Mouse (Mus musculus) heart, embryonic 11.5 days (tissue): ENCODE data around the gene Abca2. TPM values are rescaled to one million over a fixed set of nuclear protein-coding genes. Genes with fewer than 3 reads are reported as not detected.
"Not testable (repeated sequence)": the region's sequence is repeated elsewhere in the genome, so short reads cannot be mapped to it uniquely, and the experiment has no call there.

Experiments
- ATAC-seq: fragments of 200-750 bp; cut with Nextera tagmentation; replicated peaks from 2 replicates; pipeline ENCODE4 v1.8.0; 2017; ENCODE audit warnings: moderate library complexity; ENCODE audit not compliant: insufficient number of reproducible peaks, low FRiP score, low TSS enrichment
- H3K27ac ChIP-seq: fragments of 300-500 bp; sonication (generic); 2 replicates; pipeline ENCODE4 v1.5.1; 2014; ENCODE audit warnings: mild to moderate bottlenecking, low read depth, low read length
- H3K27me3 ChIP-seq: fragments of 300-500 bp; sonication (generic); 2 replicates; pipeline ENCODE4 v1.6.1; 2014; ENCODE audit warnings: mild to moderate bottlenecking, low read length, mixed read lengths; ENCODE audit not compliant: control insufficient read depth, insufficient read depth
- H3K36me3 ChIP-seq: fragments of 300-500 bp; sonication (generic); 2 replicates; pipeline ENCODE4 v1.6.1; 2014; ENCODE audit warnings: mild to moderate bottlenecking, low read length, moderate library complexity, mixed read lengths; ENCODE audit not compliant: control insufficient read depth, insufficient read depth
- H3K4me1 ChIP-seq: fragments of 300-500 bp; sonication (generic); 2 replicates; pipeline ENCODE4 v1.6.1; 2014; ENCODE audit warnings: low read length; ENCODE audit not compliant: control insufficient read depth, insufficient read depth
- H3K4me2 ChIP-seq: fragments of 300-500 bp; sonication (generic); 2 replicates; pipeline ENCODE4 v1.6.1; 2014; ENCODE audit warnings: mild to moderate bottlenecking, moderate library complexity
- H3K4me3 ChIP-seq: fragments of 300-500 bp; sonication (generic); 2 replicates; pipeline ENCODE4 v1.5.1; 2014; ENCODE audit warnings: low read depth, low read length
- H3K9ac ChIP-seq: fragments of 300-500 bp; sonication (generic); 2 replicates; pipeline ENCODE4 v1.6.1; 2014; ENCODE audit warnings: mild to moderate bottlenecking, low read depth, low read length, moderate library complexity
- H3K9me3 ChIP-seq: fragments of 300-500 bp; sonication (generic); replicated peaks from 2 replicates; pipeline ENCODE4 v1.6.1; 2016; ENCODE audit warnings: low read length; ENCODE audit not compliant: control insufficient read depth
- WGBS: fragments of 180-500 bp; shearing (Covaris S2); extraction: QIAGEN DNeasy Blood & Tissue Kit; methylation state at CpG from one replicate; pipeline ENCODE4 v1.1.7; 2014; ENCODE audit not compliant: insufficient replicate concordance; 5-methylcytosine and 5-hydroxymethylcytosine counted together
- polyA plus RNA-seq: library from polyadenylated mRNA; unstranded; fragments of >200 nt; fragmentation: Nextera tagmentation; extraction: Ambion mirVana; gene quantifications from 2 replicates; pipeline ENCODE4 v1.2.1, GENCODE M21; 2014

The Abca2 gene
- polyA plus RNA-seq, 1 experiment from 2014 or later: 2.0 TPM

GRCm38 (mm10) chr2:25399051-25399450, 29.5 kb upstream of the Abca2 start, which contains the start of gene Npdc1:
Gene Npdc1 (plus strand): TSS chr2:25399351.
- ATAC-seq: no peak
- WGBS: 63% methylated on average over 8 of the region's 8 CpGs
- Histone ChIP-seq H3K36me3 (no peaks in the 10 kb centered on the region), H3K4me1 (peaks cover 4% of the 10 kb centered on the region; the same call in 1 of the 2 replicates), H3K4me2 (no peak within 1 kb of the TSS), H3K27me3 (peaks cover 97% of the 10 kb centered on the region), H3K27ac (no peak within 1 kb of the TSS), H3K9ac (no peak within 1 kb of the TSS), H3K9me3 (no peaks in the 10 kb centered on the region), H3K4me3 (no peak within 1 kb of the TSS)

- H3K4me1 ChIP-seq: peaks cover 4% of the 10 kb centered on the region; the same call in 1 of the 2 replicates
- no peak overlapping the region for H3K4me2 ChIP-seq
- H3K36me3 ChIP-seq: no peaks in the 10 kb centered on the region
- H3K9ac ChIP-seq: no peak overlapping the region
- H3K9me3 ChIP-seq: no peaks in the 10 kb centered on the region
- peaks cover 95% of the 10 kb centered on the region for H3K27me3 ChIP-seq
- H3K4me3 ChIP-seq: no peak overlapping the region
- H3K27ac ChIP-seq: no peak overlapping the region
- no peak for ATAC-seq
- WGBS: 20% methylated on average over 16 of the region's 16 CpGs
These were observed 28.2 kb upstream of the Abca2 start for GRCm38 (mm10) chr2:25400291-25400690.

GRCm38 (mm10) chr2:25400764-25401163, 27.7 kb upstream of the Abca2 start:
- 5% methylated on average over 17 of the region's 17 CpGs for WGBS
- no peak overlapping the region for H3K4me3 ChIP-seq
- no peaks in the 10 kb centered on the region for H3K36me3 ChIP-seq
- H3K4me1 ChIP-seq: peaks cover 2% of the 10 kb centered on the region; the same call in 1 of the 2 replicates
- H3K27ac ChIP-seq: no peak overlapping the region
- H3K9me3 ChIP-seq: no peaks in the 10 kb centered on the region
- H3K27me3 ChIP-seq: peaks cover 92% of the 10 kb centered on the region
- ATAC-seq: no peak
- H3K4me2 ChIP-seq: no peak overlapping the region
- no peak overlapping the region for H3K9ac ChIP-seq

GRCm38 (mm10) chr2:25402377-25402971, 26.0 kb upstream of the Abca2 start:
- no peaks in the 10 kb centered on the region for H3K36me3 ChIP-seq

GRCm38 (mm10) chr2:25402972-25403601, 25.4 kb upstream of the Abca2 start:
- H3K4me2 ChIP-seq: peak overlapping the region; percentile 74
- H3K9ac ChIP-seq: peak overlapping the region; percentile 62; the same call in 1 of the 2 replicates
- no peaks in the 10 kb centered on the region for H3K36me3 ChIP-seq
- ATAC-seq: no peak
- H3K27me3 ChIP-seq: peaks cover 73% of the 10 kb centered on the region
- no peaks in the 10 kb centered on the region for H3K9me3 ChIP-seq
- H3K4me1 ChIP-seq: no peaks in the 10 kb centered on the region
- H3K27ac ChIP-seq: no peak overlapping the region
- H3K4me3 ChIP-seq: peak overlapping the region; percentile 56
- WGBS: 3% methylated on average over 53 of the region's 54 CpGs

More at GRCm38 (mm10) chr2:25402377-25402971, 26.0 kb upstream of the Abca2 start:
- no peak overlapping the region for H3K27ac ChIP-seq
- H3K4me2 ChIP-seq: peak overlapping the region; percentile 74
- ATAC-seq: no peak; the same call in 1 of the 2 replicates
- no peaks in the 10 kb centered on the region for H3K9me3 ChIP-seq
- H3K9ac ChIP-seq: 0 out of 2 replicates have a peak overlapping the region, but pooled peaks have one; percentile 62
- no peaks in the 10 kb centered on the region for H3K4me1 ChIP-seq
- H3K4me3 ChIP-seq: peak overlapping the region; percentile 56
- 0% methylated on average over 13 of the region's 13 CpGs for WGBS
- H3K27me3 ChIP-seq: peaks cover 80% of the 10 kb centered on the region

GRCm38 (mm10) chr2:25403994-25404393, 24.5 kb upstream of the Abca2 start:
- no peak overlapping the region for H3K4me2 ChIP-seq

GRCm38 (mm10) chr2:25408908-25409307, 19.6 kb upstream of the Abca2 start:
- Histone ChIP-seq H3K36me3 (no peaks in the 10 kb centered on the region), H3K9me3 (no peaks in the 10 kb centered on the region), H3K27ac (no peak overlapping the region), H3K27me3 (peaks cover 20% of the 10 kb centered on the region), H3K4me3 (no peak overlapping the region), H3K4me1 (no peaks in the 10 kb centered on the region), H3K9ac (no peak overlapping the region), H3K4me2 (no peak overlapping the region)
- no peak for ATAC-seq
- WGBS: 72% methylated on average over 10 of the region's 10 CpGs

More at GRCm38 (mm10) chr2:25403994-25404393, 24.5 kb upstream of the Abca2 start:
- H3K4me1 ChIP-seq: no peaks in the 10 kb centered on the region
- ATAC-seq: no peak
- 80% methylated on average over 4 of the region's 4 CpGs for WGBS
- H3K27ac ChIP-seq: no peak overlapping the region
- no peaks in the 10 kb centered on the region for H3K36me3 ChIP-seq
- no peak overlapping the region for H3K4me3 ChIP-seq
- H3K27me3 ChIP-seq: peaks cover 65% of the 10 kb centered on the region
- H3K9ac ChIP-seq: no peak overlapping the region
- H3K9me3 ChIP-seq: no peaks in the 10 kb centered on the region

GRCm38 (mm10) chr2:25413436-25413835, 15.1 kb upstream of the Abca2 start:
- H3K4me1 ChIP-seq, H3K4me3 ChIP-seq, H3K4me2 ChIP-seq, H3K9ac ChIP-seq, H3K27ac ChIP-seq, H3K27me3 ChIP-seq, H3K9me3 ChIP-seq, H3K36me3 ChIP-seq, ATAC-seq: not testable (repeated sequence)
